Mouse (Mus musculus) right cerebral cortex, postnatal 10 days (tissue): Measurements from ENCODE around the gene Gdpgp1.

Experiments used
- DNase-seq, 2 experiments: peaks; one replicate each; pipeline ENCODE4 v3.0.0; 2021; ENCODE audit warnings: low spot score in 2 of 2

The Gdpgp1 gene

GRCm38 (mm10) chr7:80280032-80280431 is 47.4 kb downstream of the Gdpgp1 start:
- no peak for DNase-seq

- DNase-seq, result no peak
These were observed 48.3 kb downstream of the Gdpgp1 start for GRCm38 (mm10) chr7:80280998-80281397.

GRCm38 (mm10) chr7:80281646-80282045 is 49.0 kb downstream of the Gdpgp1 start:
- DNase-seq, result no peak

- DNase-seq, result no peak
These were observed 50.7 kb downstream of the Gdpgp1 start for GRCm38 (mm10) chr7:80283226-80283918.

- no peak for DNase-seq
These were observed 51.7 kb downstream of the Gdpgp1 start for GRCm38 (mm10) chr7:80284391-80284790.

GRCm38 (mm10) chr7:80285725-80286124 is 53.1 kb downstream of the Gdpgp1 start:
- no peak for DNase-seq

GRCm38 (mm10) chr7:80287736-80288135 is 55.1 kb downstream of the Gdpgp1 start:
- DNase-seq, result no peak
